Mouse (Mus musculus): ENCODE data around the gene Lss.

- TF ChIP-seq POLR2A (IDR thresholded peaks at IDR 0.05; ENCODE audit: control insufficient read depth, extremely low read depth, insufficient read depth, low read length, poor library complexity) (no peak), CTCF (IDR thresholded peaks at IDR 0.05; ENCODE audit: borderline replicate concordance, control insufficient read depth, extremely low read depth, insufficient read depth, low read length, poor library complexity) (no peak)
These were observed 11.4 kb downstream of the Lss start for GRCm38 (mm10) chr10:76542636-76543375.

Measured in thymus, adult 2 months (tissue).